Mouse (Mus musculus) thymus, adult 2 months (tissue): Measurements from ENCODE around the gene Rbm20. TPM values are rescaled to one million over a fixed set of nuclear protein-coding genes. Genes with fewer than 3 reads are reported as not detected.
A peak's percentile ranks its signal among the peaks of the same experiment; 100 is the strongest.

ENCODE experiments used
- DNase-seq: peaks from one replicate; pipeline ENCODE4 v3.0.0; 2021
- H3K27ac ChIP-seq: fragments of 200-500 bp; 2 replicates; pipeline ENCODE4 v1.5.1; 2012; ENCODE audit warnings: low read length, control low read depth; ENCODE audit not compliant: control insufficient read depth, insufficient read depth
- H3K27me3 ChIP-seq: fragments of 200-500 bp; 2 replicates; pipeline ENCODE4 v1.6.1; 2012; ENCODE audit warnings: mild to moderate bottlenecking, low read length, moderate library complexity, mixed read lengths; ENCODE audit not compliant: control insufficient read depth, insufficient read depth
- H3K36me3 ChIP-seq: fragments of 200-500 bp; 2 replicates; pipeline ENCODE4 v1.6.1; 2012; ENCODE audit warnings: mild to moderate bottlenecking, low read length, moderate library complexity; ENCODE audit not compliant: control insufficient read depth, insufficient read depth
- H3K4me1 ChIP-seq: fragments of 200-500 bp; replicated peaks from 2 replicates; pipeline ENCODE4 v1.6.1; 2012; ENCODE audit warnings: low read length; ENCODE audit not compliant: control insufficient read depth, insufficient read depth
- H3K4me3 ChIP-seq: fragments of 200-500 bp; 2 replicates; pipeline ENCODE4 v1.5.1; 2012; ENCODE audit warnings: mild to moderate bottlenecking, low read length, control low read depth, moderate library complexity; ENCODE audit not compliant: control insufficient read depth, insufficient read depth
- CTCF ChIP-seq: fragments of 200-500 bp; IDR thresholded peaks from 2 replicates; pipeline ENCODE4 v1.5.1; 2012; ENCODE audit warnings: mild to moderate bottlenecking, control low read depth, low read length, moderate library complexity, borderline replicate concordance; ENCODE audit not compliant: control insufficient read depth, poor library complexity, insufficient read depth; ENCODE audit errors: extremely low read depth
- POLR2A ChIP-seq: fragments of 200-500 bp; IDR thresholded peaks from 2 replicates; pipeline ENCODE4 v1.6.1; 2012; ENCODE audit warnings: mild to moderate bottlenecking, low read length, control low read depth, moderate library complexity; ENCODE audit not compliant: control insufficient read depth, poor library complexity, insufficient read depth; ENCODE audit errors: extremely low read depth
- WGBS: fragments of 180-500 bp; shearing (Covaris S2); methylation state at CpG from one replicate; pipeline ENCODE4 v1.1.7; 2018; 5-methylcytosine and 5-hydroxymethylcytosine counted together
- polyA plus RNA-seq: library from polyadenylated mRNA; depleted of rRNA; stranded (reverse); fragments of >200 nt; gene quantifications from 2 replicates; pipeline ENCODE4 v1.2.3, GENCODE M21; 2012

Rbm20 gene
- polyA plus RNA-seq, 1 experiment = 9.8 TPM

DNA sequence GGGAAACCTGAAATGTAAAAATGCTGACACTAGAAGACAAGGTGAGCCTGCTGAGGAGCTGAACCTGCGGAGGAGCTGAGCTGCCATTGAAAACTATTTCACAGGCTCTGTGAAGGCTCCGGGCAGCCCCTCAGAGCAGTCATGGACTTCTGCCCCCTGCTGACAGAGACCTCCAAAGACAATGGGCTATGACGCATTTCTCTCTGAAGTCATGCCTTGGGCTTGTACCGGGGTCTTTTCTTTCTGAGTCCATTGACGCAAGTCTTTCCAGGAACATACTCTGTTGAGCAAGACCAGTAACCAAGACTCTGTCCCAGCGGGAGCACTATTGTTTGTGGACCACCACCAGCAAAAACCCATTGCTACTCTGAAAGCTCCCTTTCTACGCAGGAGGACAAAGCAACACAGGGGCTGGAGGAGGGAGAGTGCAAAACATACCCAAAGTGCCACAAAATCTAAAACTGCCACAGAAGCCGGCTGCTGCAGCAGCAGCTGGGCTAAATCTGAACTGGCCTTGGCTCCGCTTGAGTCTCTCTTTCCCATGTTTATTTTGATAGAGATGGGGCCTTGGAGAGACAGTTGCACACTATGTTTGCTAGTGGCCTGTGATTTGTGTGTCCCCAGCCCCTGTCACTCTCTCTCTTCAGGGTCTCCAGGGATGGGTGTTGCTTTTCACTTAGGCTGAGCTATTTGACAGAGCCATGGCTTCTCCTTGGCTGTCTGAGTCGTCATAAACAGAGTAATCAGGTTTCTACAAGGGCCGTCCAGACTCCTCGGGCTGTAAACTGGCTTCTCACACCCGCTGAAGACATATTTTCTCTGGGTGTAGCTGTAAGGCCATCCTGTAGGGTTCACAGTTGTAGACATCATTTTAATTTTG, 144.4 kb downstream of the Rbm20 start:
- TF ChIP-seq POLR2A (no peak), CTCF (no peak)
- WGBS = 90% methylated on average over 13 of the region's 13 CpGs
- Histone ChIP-seq H3K4me1 (peaks cover 3% of the 10 kb centered on the region; the same call in 1 of the 2 replicates), H3K27ac (no peak overlapping the region), H3K27me3 (no peaks in the 10 kb centered on the region), H3K4me3 (no peak overlapping the region), H3K36me3 (no peaks in the 10 kb centered on the region)
- no peak for DNase-seq

DNA sequence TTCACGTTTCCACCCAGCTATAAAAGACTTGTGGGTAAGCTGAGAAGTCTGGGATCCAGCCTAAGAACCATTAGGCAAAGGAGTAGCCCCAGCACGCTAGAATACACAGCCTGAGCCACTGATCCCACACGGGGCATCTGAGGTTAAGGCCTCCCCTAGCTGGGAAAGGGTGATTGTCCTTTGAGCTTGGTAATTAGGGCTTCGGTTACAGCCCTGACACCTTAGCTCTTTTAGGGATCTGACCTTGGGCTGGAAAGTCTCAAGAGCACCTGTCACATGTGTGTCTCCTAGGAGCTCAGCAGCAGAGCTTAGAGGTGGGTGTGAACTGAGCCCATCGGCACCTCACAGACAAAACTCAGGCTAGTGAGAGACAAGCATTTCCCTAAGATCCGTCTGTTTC, 146.7 kb downstream of the Rbm20 start:
- no peak for TF ChIP-seq CTCF
- no peak for TF ChIP-seq POLR2A
- DNase-seq = no peak
- peaks cover 3% of the 10 kb centered on the region; the same call in 1 of the 2 replicates for H3K4me1 ChIP-seq
- WGBS = 86% methylated on average over 6 of the region's 6 CpGs
- no peaks in the 10 kb centered on the region for H3K36me3 ChIP-seq
- no peaks in the 10 kb centered on the region for H3K27me3 ChIP-seq
- H3K4me3 ChIP-seq = no peak overlapping the region
- no peak overlapping the region for H3K27ac ChIP-seq

DNA sequence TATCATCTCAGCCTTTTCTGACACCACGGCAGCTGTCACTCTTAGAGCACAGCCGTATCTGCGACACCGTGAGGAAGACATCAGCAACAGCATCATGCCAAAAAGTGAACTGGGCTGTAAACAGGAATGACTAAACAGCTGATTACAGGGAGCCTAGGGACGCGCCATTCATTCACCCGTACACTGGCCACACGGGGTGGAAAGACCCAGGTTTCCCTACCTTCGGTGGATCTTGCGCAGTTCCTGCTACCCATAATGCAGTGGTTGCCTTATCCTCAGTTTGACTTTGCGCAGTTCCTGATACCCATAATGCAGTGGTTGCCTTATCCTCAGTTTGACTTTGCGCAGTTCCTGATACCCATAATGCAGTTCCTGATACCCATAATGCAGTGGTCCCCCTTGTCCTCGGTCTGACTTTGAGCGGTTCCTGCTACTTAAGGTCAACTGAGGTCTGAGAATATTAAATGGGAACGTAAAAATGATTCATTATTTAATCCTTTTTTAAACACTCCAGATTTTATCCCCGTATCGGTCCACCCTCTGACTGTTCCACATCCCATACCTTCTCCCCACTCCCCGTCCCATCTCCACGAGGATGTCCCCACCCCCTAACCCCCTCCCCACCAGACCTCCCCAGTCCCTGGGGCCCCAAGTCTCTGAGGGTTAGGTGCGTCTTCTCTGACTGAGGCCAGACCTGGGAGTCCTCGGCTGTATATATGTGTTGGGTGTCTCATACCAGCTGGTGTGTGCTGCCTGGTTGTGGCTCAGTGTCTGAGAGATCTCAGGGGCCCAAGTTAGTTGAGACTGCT, 148.0 kb downstream of the Rbm20 start:
- 81% methylated on average over 21 of the region's 21 CpGs for WGBS
- Histone ChIP-seq H3K4me3 (peak overlapping the region; percentile 70), H3K27me3 (no peaks in the 10 kb centered on the region), H3K36me3 (no peaks in the 10 kb centered on the region), H3K27ac (no peak overlapping the region; the same call in 1 of the 2 replicates), H3K4me1 (no peaks in the 10 kb centered on the region)
- TF ChIP-seq CTCF = no peak
- TF ChIP-seq POLR2A = no peak
- peak; percentile 36 for DNase-seq

DNA sequence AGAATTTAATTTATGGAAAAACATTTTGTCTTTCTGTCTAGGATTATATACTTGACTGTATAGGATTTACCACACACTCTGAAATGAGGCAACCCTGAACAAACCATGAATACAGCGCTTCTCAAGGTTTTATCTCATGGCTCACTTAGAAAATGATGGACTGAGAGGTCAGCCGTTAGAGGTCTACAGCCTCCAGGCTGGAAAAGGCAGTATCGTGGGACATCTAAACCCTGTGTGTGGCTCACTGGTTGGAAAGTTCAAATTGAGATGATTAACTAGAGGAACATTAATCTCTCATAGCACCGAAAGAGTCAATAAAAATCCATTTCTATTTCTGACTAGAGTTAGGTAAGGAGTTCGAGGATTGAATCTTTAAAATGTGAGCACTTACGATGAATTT, 152.9 kb downstream of the Rbm20 start:
- no peak overlapping the region for H3K27ac ChIP-seq
- no peak for TF ChIP-seq POLR2A
- TF ChIP-seq CTCF = no peak
- H3K4me3 ChIP-seq = no peak overlapping the region
- no peak for DNase-seq
- no peaks in the 10 kb centered on the region for H3K27me3 ChIP-seq
- H3K36me3 ChIP-seq = no peaks in the 10 kb centered on the region
- WGBS = 86% methylated on average over 6 of the region's 6 CpGs
- H3K4me1 ChIP-seq = no peaks in the 10 kb centered on the region

DNA sequence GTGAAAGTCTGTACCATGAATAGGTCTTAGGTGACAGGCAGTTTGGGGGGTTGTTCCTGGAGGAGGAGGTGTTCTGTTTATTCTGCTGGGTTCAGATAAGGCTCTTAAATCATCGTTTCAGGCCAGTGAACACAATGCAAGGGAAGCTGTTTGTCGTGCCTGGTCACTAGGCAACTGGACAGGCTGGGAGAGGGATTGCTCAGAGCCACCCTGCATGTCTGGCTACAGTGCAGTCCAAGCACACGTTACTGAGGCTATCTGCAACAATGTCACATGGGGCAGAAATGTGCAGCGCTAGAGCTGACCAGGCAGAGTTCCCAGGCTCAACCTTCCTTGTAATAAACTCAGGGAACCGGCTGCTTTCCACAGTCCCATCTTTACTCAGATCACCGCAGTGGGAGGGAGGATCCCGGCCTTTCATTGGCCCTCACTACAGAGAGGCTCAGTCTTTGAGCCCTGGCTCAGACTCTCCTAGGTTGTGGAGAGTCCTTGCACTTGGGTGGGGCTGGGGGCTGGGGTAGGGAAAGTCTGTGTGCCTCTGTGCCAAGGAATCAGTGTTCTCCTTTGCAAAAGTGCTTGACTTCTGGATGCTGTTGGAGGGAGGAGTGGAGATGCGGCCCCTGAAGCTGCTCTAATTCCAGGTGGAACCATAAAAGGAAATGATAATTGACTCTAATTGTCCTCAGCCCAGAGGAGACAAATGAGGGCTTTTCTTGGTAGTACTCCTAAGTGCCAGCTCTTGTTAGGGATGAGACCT, 153.5 kb downstream of the Rbm20 start:
- TF ChIP-seq POLR2A = no peak
- no peak for TF ChIP-seq CTCF
- H3K4me3 ChIP-seq = no peak overlapping the region
- WGBS = 55% methylated on average over 8 of the region's 8 CpGs
- H3K27ac ChIP-seq = no peak overlapping the region
- H3K27me3 ChIP-seq = no peaks in the 10 kb centered on the region
- no peaks in the 10 kb centered on the region for H3K4me1 ChIP-seq
- DNase-seq = no peak
- H3K36me3 ChIP-seq = no peaks in the 10 kb centered on the region

DNA sequence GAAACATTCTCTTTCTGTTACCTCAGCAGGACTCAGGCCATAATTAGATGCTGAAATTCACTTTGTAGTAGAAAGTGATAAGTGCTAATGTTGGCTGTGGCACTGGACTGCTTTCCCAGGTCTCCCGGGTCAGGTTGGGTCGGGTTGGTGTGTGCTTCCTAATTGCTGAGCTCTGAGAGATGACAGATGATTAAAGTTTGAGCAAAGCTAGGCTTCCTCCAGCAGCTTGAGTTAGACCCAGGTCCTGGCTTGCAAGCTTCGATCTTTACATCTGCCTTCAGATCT, 154.0 kb downstream of the Rbm20 start:
- 74% methylated on average over 3 of the region's 3 CpGs for WGBS
- no peak for DNase-seq
- no peak for TF ChIP-seq POLR2A
- no peak for TF ChIP-seq CTCF
- no peaks in the 10 kb centered on the region for H3K36me3 ChIP-seq
- no peak overlapping the region; the same call in 1 of the 2 replicates for H3K27ac ChIP-seq
- no peaks in the 10 kb centered on the region for H3K4me1 ChIP-seq
- H3K4me3 ChIP-seq = no peak overlapping the region
- H3K27me3 ChIP-seq = no peaks in the 10 kb centered on the region
